Comparison of ENCODE assay signal across 8 mouse cellular contexts in the genomic region with DNA sequence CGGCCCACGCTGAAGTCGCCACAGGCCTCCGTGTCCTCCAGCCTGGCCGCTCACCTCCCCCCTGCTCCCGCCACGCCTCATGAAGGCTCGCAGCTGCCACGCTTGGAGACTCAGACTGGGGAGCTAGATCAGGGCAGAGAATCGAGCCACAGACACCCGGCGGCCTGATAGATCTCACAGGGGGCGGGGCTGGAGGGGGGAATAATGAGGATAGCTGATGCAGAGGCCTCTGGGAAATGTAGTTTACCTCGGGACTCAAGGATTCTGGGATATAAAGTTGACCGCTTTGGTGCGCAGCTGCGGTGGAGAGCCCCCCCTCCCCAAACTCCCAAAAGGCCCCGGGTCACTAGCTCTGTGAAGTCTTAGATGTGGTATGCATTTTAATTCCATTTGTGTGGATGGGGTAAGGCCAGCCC. TPM values are rescaled to one million over a fixed set of nuclear protein-coding genes. Genes with fewer than 3 reads are reported as not detected.
A peak's percentile ranks its signal among the peaks of the same experiment; 100 is the strongest.
DNase-seq lines count a peak whose midpoint lies in the region; ATAC-seq and TF ChIP-seq lines count a peak whose summit lies in the region.

TSS of gene Zfp354b (minus strand) at position 183 of the 416 bp plus-strand sequence.

- no peaks in the 10 kb centered on the region for H3K4me1 ChIP-seq in intestine, postnatal 0 days (replicated peaks; ENCODE audit: control insufficient read depth, insufficient read depth, low read length)

- peak within 1 kb of the TSS; percentile 41; the same call in 1 of the 2 replicates for H3K9ac ChIP-seq in intestine, postnatal 0 days (ENCODE audit: low read depth, low read length)

- H3K9me3 ChIP-seq in intestine, postnatal 0 days (ENCODE audit: control insufficient read depth), result no peaks in the 10 kb centered on the region

- H3K27me3 ChIP-seq in intestine, postnatal 0 days (replicated peaks; ENCODE audit: control insufficient read depth, insufficient read depth, low read length), result 0 out of 2 replicates have a peak, but pooled peaks cover 4% of the 10 kb centered on the region

- peak; percentile 79 for DNase-seq in adrenal gland, adult 8-10 months
- peak; percentile 68 for DNase-seq in embryo, embryonic 11.5 days (ENCODE audit: low read depth, low spot score)
- peak; percentile 85 to 95 for DNase-seq in left cerebral cortex, postnatal 25 days (ENCODE audit: low spot score in 2 of 2)
- DNase-seq in right cerebral cortex, postnatal 36 days (ENCODE audit: low spot score in 2 of 2), result peak; percentile 84 to 90
- DNase-seq in urinary bladder, postnatal 4 days (ENCODE audit: low spot score in 2 of 2), result peak; percentile 70 to 77

- TF ChIP-seq CTCF in intestine, postnatal 0 days (IDR thresholded peaks at IDR 0.05; ENCODE audit: low read depth), result no peak

- peak; percentile 80 for ATAC-seq in granulocyte monocyte progenitor cell, adult 5-6 weeks (replicated peaks; ENCODE audit: poor library complexity, severe bottlenecking)
- peak; percentile 87 for ATAC-seq in intestine, postnatal 0 days
- peak; percentile 99 for ATAC-seq in megakaryocyte-erythroid progenitor cell, adult 5-6 weeks (replicated peaks; ENCODE audit: low FRiP score, low TSS enrichment, poor library complexity, severe bottlenecking)

- H3K4me3 ChIP-seq in intestine, postnatal 0 days (ENCODE audit: low read depth, low read length), result peak within 1 kb of the TSS; percentile 73

- intact Hi-C loops in left cerebral cortex, postnatal 25 days (cut with DNase I), result loop anchor here (1.0 to 5.0 kb wide), 4 partner anchors 15 to 126 kb away; partner anchors contain the start of genes Zfp2, Zfp354a, Zfp354c and Zfp454

- under 1% methylated on average over 18 of the region's 18 CpGs for WGBS in intestine, postnatal 0 days

- no peak within 1 kb of the TSS for H3K27ac ChIP-seq in intestine, postnatal 0 days (ENCODE audit: low read depth, low read length)

- H3K36me3 ChIP-seq in intestine, postnatal 0 days (ENCODE audit: control insufficient read depth, insufficient read depth), result no peaks in the 10 kb centered on the region

- peak within 1 kb of the TSS; percentile 85 for H3K4me2 ChIP-seq in intestine, postnatal 0 days (replicated peaks; ENCODE audit: low read depth)

RNA-seq across cellular contexts. Expression of gene Zfp354b, which starts in this region (rescaled TPM):
- 1 to 10 TPM; 1.7 to 4.7 (median 3.3) TPM for total RNA-seq in adrenal gland, adult 8-10 months (2022)
- not detected in 2 replicates for total RNA-seq in granulocyte monocyte progenitor cell, adult 5-6 weeks (2014; fragmentation: Nextera tagmentation)
- 0.34 TPM in 1 of 2 replicates, not detected in the other for total RNA-seq in granulocyte monocyte progenitor cell, adult 5-6 weeks (2017)
- polyA plus RNA-seq in intestine, postnatal 0 days (2015; fragmentation: Nextera tagmentation; extraction: Ambion mirVana), result 0.54 and 0.63 TPM in 2 replicates
- total RNA-seq in left cerebral cortex, postnatal 25 days (2021), result 1 to 10 TPM; 4.6 to 6.1 TPM
- not detected in 2 replicates for total RNA-seq in megakaryocyte-erythroid progenitor cell, adult 5-6 weeks (2014; fragmentation: Nextera tagmentation)
- total RNA-seq in megakaryocyte-erythroid progenitor cell, adult 5-6 weeks (2017), result not detected in 2 replicates

Comparison
In these comparisons a context has a peak if more than half of its experiments do, and no peak if none do; other contexts are left out.
1. Peak in ATAC-seq in granulocyte monocyte progenitor cell, adult 5-6 weeks; RNA of the gene not detected or under 1 TPM.
2. Peak in ATAC-seq, H3K4me3 ChIP-seq, H3K9ac ChIP-seq and H3K4me2 ChIP-seq in intestine, postnatal 0 days; RNA of the gene not detected or under 1 TPM.
3. Peak in ATAC-seq in megakaryocyte-erythroid progenitor cell, adult 5-6 weeks; RNA of the gene not detected or under 1 TPM.